Mouse (Mus musculus): ENCODE results near the gene Vstm2l. TPM values are rescaled to one million over a fixed set of nuclear protein-coding genes. Genes with fewer than 3 reads are reported as not detected.

Gene Vstm2l
- polyA plus RNA-seq (2012; rRNA removed), result 0.06 and 0.13 TPM in 2 replicates
- polyA plus RNA-seq (2014; fragmentation: Nextera tagmentation; extraction: Ambion mirVana), result not detected in 2 replicates

- TF ChIP-seq CTCF (IDR thresholded peaks at IDR 0.05; ENCODE audit: low read depth) (no peak), EP300 (IDR thresholded peaks at IDR 0.05; ENCODE audit: low read depth) (no peak)
- no peak within 1 kb of the TSS for H3K4me3 ChIP-seq (ENCODE audit: insufficient read depth in 1 of 2, low read depth in 2 of 2, low read length in 2 of 2)
- 6% methylated on average over 49 of the region's 62 CpGs for WGBS (ENCODE audit: insufficient replicate concordance)
These were observed at the start of gene Vstm2l for GRCm38 (mm10) chr2:157914105-157914764. Gene Vstm2l, plus strand, starts transcription at chr2:157914653.

GRCm38 (mm10) chr2:157867126-157867525, 47.3 kb upstream of the Vstm2l start:
- Histone ChIP-seq H3K4me2 (ENCODE audit: low read depth) (no peak overlapping the region), H3K9me3 (ENCODE audit: control insufficient read depth, low read length) (no peaks in the 10 kb centered on the region), H3K9ac (replicated peaks) (no peak overlapping the region), H3K36me3 (replicated peaks; ENCODE audit: control insufficient read depth, insufficient read depth, low read depth) (no peaks in the 10 kb centered on the region), H3K27ac (no peak overlapping the region), H3K4me3 (ENCODE audit: insufficient read depth in 1 of 2, low read depth in 2 of 2, low read length in 2 of 2) (no peak overlapping the region), H3K27me3 (ENCODE audit: control insufficient read depth, insufficient read depth, low read length) (no peaks in the 10 kb centered on the region), H3K4me1 (replicated peaks; ENCODE audit: control insufficient read depth in 2 of 2, insufficient read depth in 2 of 2, low read length in 1 of 2) (no peaks in the 10 kb centered on the region)
- WGBS (ENCODE audit: insufficient replicate concordance), result 73% methylated on average over 3 of the region's 3 CpGs
- DNase-seq (ENCODE audit: low read depth in 3 of 3, low spot score in 3 of 3) (no peak), ATAC-seq (ENCODE audit: insufficient read depth) (no peak)
- TF ChIP-seq CTCF (IDR thresholded peaks at IDR 0.05; ENCODE audit: low read depth) (no peak), EP300 (IDR thresholded peaks at IDR 0.05; ENCODE audit: low read depth) (no peak)

More at GRCm38 (mm10) chr2:157914105-157914764, at the start of gene Vstm2l:
- no peak within 1 kb of the TSS for H3K27ac ChIP-seq
- DNase-seq (ENCODE audit: low read depth in 3 of 3, low spot score in 3 of 3), result no peak
- ATAC-seq (ENCODE audit: insufficient read depth), result no peak
- no peaks in the 10 kb centered on the region for H3K36me3 ChIP-seq (replicated peaks; ENCODE audit: control insufficient read depth, insufficient read depth, low read depth)
- no peaks in the 10 kb centered on the region for H3K4me1 ChIP-seq (replicated peaks; ENCODE audit: control insufficient read depth in 2 of 2, insufficient read depth in 2 of 2, low read length in 1 of 2)
- H3K27me3 ChIP-seq (ENCODE audit: control insufficient read depth, insufficient read depth, low read length), result peaks cover 28% of the 10 kb centered on the region
- H3K4me2 ChIP-seq (ENCODE audit: low read depth), result no peak within 1 kb of the TSS
- no peak within 1 kb of the TSS for H3K9ac ChIP-seq (replicated peaks)
- H3K9me3 ChIP-seq (ENCODE audit: control insufficient read depth, low read length), result no peaks in the 10 kb centered on the region

- Histone ChIP-seq H3K27me3 (ENCODE audit: control insufficient read depth, insufficient read depth, low read length) (no peaks in the 10 kb centered on the region), H3K4me2 (ENCODE audit: low read depth) (no peak overlapping the region), H3K27ac (no peak overlapping the region), H3K4me3 (ENCODE audit: insufficient read depth in 1 of 2, low read depth in 2 of 2, low read length in 2 of 2) (no peak overlapping the region), H3K36me3 (replicated peaks; ENCODE audit: control insufficient read depth, insufficient read depth, low read depth) (no peaks in the 10 kb centered on the region), H3K9ac (replicated peaks) (no peak overlapping the region), H3K4me1 (replicated peaks; ENCODE audit: control insufficient read depth in 2 of 2, insufficient read depth in 2 of 2, low read length in 1 of 2) (no peaks in the 10 kb centered on the region), H3K9me3 (ENCODE audit: control insufficient read depth, low read length) (no peaks in the 10 kb centered on the region)
- DNase-seq (ENCODE audit: low read depth in 3 of 3, low spot score in 3 of 3) (no peak), ATAC-seq (ENCODE audit: insufficient read depth) (no peak)
- TF ChIP-seq CTCF (IDR thresholded peaks at IDR 0.05; ENCODE audit: low read depth), result no peak
- TF ChIP-seq EP300 (IDR thresholded peaks at IDR 0.05; ENCODE audit: low read depth), result no peak
- 83% methylated on average over 6 of the region's 6 CpGs for WGBS (ENCODE audit: insufficient replicate concordance)
These were observed 44.2 kb upstream of the Vstm2l start for GRCm38 (mm10) chr2:157870247-157870646.

GRCm38 (mm10) chr2:157873223-157873622, 41.2 kb upstream of the Vstm2l start:
- Histone ChIP-seq H3K9me3 (ENCODE audit: control insufficient read depth, low read length) (no peaks in the 10 kb centered on the region), H3K4me3 (ENCODE audit: insufficient read depth in 1 of 2, low read depth in 2 of 2, low read length in 2 of 2) (no peak overlapping the region), H3K27me3 (ENCODE audit: control insufficient read depth, insufficient read depth, low read length) (no peaks in the 10 kb centered on the region), H3K27ac (no peak overlapping the region), H3K9ac (replicated peaks) (no peak overlapping the region), H3K36me3 (replicated peaks; ENCODE audit: control insufficient read depth, insufficient read depth, low read depth) (no peaks in the 10 kb centered on the region), H3K4me2 (ENCODE audit: low read depth) (no peak overlapping the region), H3K4me1 (replicated peaks; ENCODE audit: control insufficient read depth in 2 of 2, insufficient read depth in 2 of 2, low read length in 1 of 2) (no peaks in the 10 kb centered on the region)
- 68% methylated on average over 6 of the region's 6 CpGs for WGBS (ENCODE audit: insufficient replicate concordance)
- DNase-seq (ENCODE audit: low read depth in 3 of 3, low spot score in 3 of 3) (no peak), ATAC-seq (ENCODE audit: insufficient read depth) (no peak)
- TF ChIP-seq CTCF (IDR thresholded peaks at IDR 0.05; ENCODE audit: low read depth) (no peak), EP300 (IDR thresholded peaks at IDR 0.05; ENCODE audit: low read depth) (no peak)

GRCm38 (mm10) chr2:157873691-157874090, 40.8 kb upstream of the Vstm2l start:
- Histone ChIP-seq H3K4me2 (ENCODE audit: low read depth) (no peak overlapping the region), H3K36me3 (replicated peaks; ENCODE audit: control insufficient read depth, insufficient read depth, low read depth) (no peaks in the 10 kb centered on the region), H3K4me3 (ENCODE audit: insufficient read depth in 1 of 2, low read depth in 2 of 2, low read length in 2 of 2) (no peak overlapping the region), H3K4me1 (replicated peaks; ENCODE audit: control insufficient read depth in 2 of 2, insufficient read depth in 2 of 2, low read length in 1 of 2) (no peaks in the 10 kb centered on the region), H3K27ac (no peak overlapping the region), H3K9ac (replicated peaks) (no peak overlapping the region), H3K27me3 (ENCODE audit: control insufficient read depth, insufficient read depth, low read length) (no peaks in the 10 kb centered on the region), H3K9me3 (ENCODE audit: control insufficient read depth, low read length) (no peaks in the 10 kb centered on the region)
- WGBS (ENCODE audit: insufficient replicate concordance), result 68% methylated on average over 1 of the region's 1 CpGs
- ATAC-seq (ENCODE audit: insufficient read depth) (no peak), DNase-seq (ENCODE audit: low read depth in 3 of 3, low spot score in 3 of 3) (no peak)
- TF ChIP-seq EP300 (IDR thresholded peaks at IDR 0.05; ENCODE audit: low read depth) (no peak), CTCF (IDR thresholded peaks at IDR 0.05; ENCODE audit: low read depth) (no peak)

Measured in liver, embryonic 14.5 days (tissue).